15 mouse cellular contexts compared by ENCODE assay signal in genomic region chr15:52999776-53000175, GRCm38 (mm10).
"Had no signal": no experiment of that assay in that cellular context is flagged by ENCODE, and none has a peak within 500 bp of the region (broad histone marks: within the 10 kb centered on the region; RNA-seq: fewer than 3 reads in every experiment).

No protein-coding gene starts in this region.

- H3K4me3 ChIP-seq: limb, embryonic 12.5 days; limb, embryonic 15.5 days; midbrain, embryonic 12.5 days; midbrain, embryonic 15.5 days; neural tube, embryonic 12.5 days; neural tube, embryonic 15.5 days had no signal

- DNase-seq: kidney, adult 8-10 months; kidney, postnatal 14 days; kidney, postnatal 4 days; layer of hippocampus, postnatal 36 days; liver, postnatal 0 days; lung, embryonic 14.5 days; thymus, postnatal 25 days had no signal

- H3K27ac ChIP-seq: limb, embryonic 12.5 days; limb, embryonic 15.5 days; liver, embryonic 14.5 days; macrophage; midbrain, embryonic 12.5 days; midbrain, embryonic 15.5 days; neural tube, embryonic 12.5 days; neural tube, embryonic 15.5 days had no signal
